Mouse (Mus musculus): ENCODE data around the gene Cntnap2.
"Not testable (repeated sequence)": the region's sequence is repeated elsewhere in the genome, so short reads cannot be mapped to it uniquely, and the experiment has no call there.

Gene Cntnap2

GRCm38 (mm10) chr6:47175356-47176156 lies 2116.4 kb downstream of the Cntnap2 start:
- not testable (repeated sequence) for DNase-seq (ENCODE audit: low read depth, low spot score)

- DNase-seq (ENCODE audit: low read depth, low spot score): not testable (repeated sequence)
Observed at GRCm38 (mm10) chr6:47176157-47176555, 2117.0 kb downstream of the Cntnap2 start.

DNA sequence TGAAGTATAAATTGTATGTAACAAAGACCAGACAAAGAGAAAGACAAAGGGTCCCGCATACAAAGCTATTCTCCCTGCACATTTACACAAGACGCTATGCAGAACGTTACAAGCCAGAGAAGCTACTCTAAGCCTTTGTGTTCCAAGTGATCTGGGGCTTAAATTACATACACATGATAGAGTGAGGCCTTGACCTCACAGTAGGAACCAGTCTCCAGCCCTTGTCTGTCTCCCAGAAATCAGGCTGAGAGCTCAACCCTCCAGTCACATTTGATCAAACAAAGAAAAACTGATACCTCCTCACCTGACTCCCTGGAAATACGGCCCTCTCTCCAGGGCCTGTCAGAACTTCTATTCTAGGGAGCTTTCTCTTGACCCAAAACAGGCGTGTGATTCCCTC lies 2122.2 kb downstream of the Cntnap2 start:
- DNase-seq (ENCODE audit: low read depth, low spot score): not testable (repeated sequence)

- no peak for DNase-seq (ENCODE audit: low read depth, low spot score)
Observed at GRCm38 (mm10) chr6:47182252-47182651, 2123.1 kb downstream of the Cntnap2 start.

DNA sequence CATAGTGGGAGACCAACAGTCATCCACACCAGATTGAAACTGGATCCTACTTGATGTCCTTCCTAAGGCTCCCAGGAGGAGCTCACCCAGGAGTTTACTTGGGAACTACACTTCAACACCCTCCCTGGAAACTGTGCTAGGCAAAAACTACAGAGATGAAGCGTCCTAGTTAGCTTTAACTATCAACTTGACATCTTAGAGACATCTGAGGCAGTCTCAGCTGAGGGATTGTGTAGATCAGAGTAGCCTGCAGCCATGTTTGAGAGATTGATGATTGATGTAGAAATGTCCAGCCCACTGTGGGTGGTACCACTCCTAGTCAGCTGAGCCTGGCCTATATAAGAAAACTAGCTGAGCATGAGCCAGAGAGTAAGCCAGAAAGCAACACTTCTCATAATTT lies 2123.6 kb downstream of the Cntnap2 start:
- DNase-seq (ENCODE audit: low read depth, low spot score): no peak

- DNase-seq (ENCODE audit: low read depth, low spot score): not testable (repeated sequence)
Observed at GRCm38 (mm10) chr6:47183850-47184249, 2124.7 kb downstream of the Cntnap2 start.

DNA sequence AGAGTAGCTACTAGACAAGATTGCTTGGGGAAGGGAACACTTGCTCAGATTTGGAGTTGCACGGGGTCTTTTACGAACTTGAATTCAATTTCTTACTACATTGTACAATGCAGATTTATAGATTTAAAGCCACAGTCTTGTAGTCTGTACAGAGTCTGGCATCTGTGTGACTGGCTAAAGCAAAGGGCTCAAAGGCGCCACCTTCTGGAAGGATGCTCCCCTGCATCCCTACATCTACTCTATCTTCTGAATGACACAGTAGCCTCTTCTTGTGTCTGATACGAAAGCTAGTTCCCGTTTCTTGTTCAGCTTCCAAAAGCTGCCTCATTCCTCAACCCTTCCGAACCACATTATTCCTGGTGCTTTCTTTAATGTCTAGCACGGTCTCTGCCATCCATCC lies 2129.0 kb downstream of the Cntnap2 start:
- DNase-seq (ENCODE audit: low read depth, low spot score): peak; percentile 21

DNA sequence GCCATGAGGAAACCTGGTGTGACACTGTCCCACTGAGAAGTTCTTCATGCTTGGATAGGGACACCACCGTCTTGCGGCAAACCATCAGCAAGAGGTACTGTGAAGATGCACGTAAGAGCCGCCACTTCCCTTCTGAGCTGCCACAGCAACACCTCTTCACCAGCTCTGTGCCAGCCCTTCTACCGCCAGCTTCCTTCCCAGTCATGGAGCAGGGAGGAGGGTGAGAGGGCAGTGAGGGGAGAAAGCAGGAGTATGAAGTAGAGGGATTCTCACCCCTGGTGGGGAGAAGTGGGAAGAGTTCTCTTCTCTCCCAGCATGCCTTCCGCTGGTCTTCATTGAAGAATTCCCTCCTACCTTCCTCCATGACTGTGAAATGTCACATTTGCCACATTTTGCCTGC lies 2129.4 kb downstream of the Cntnap2 start:
- DNase-seq (ENCODE audit: low read depth, low spot score): not testable (repeated sequence)

DNA sequence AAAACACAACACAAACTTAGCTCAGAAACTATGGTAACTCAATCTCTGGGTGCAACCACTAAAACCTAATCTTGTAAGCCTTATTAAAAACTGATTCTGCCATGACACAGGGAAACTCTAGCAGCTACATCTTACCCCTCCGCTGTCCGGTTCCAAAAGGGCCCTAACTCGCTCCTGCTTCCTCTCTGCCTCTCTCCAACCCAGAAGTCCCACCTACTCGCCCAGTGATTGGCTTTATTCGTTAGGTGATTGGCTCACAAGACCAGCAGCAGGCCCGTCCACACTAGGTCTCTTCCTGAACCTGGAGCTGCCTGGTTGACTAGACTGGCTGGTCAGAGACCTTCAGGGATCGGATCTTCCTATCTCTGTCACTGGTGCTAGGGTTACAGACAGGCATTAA lies 2131.1 kb downstream of the Cntnap2 start:
- DNase-seq (ENCODE audit: low read depth, low spot score): no peak

DNA sequence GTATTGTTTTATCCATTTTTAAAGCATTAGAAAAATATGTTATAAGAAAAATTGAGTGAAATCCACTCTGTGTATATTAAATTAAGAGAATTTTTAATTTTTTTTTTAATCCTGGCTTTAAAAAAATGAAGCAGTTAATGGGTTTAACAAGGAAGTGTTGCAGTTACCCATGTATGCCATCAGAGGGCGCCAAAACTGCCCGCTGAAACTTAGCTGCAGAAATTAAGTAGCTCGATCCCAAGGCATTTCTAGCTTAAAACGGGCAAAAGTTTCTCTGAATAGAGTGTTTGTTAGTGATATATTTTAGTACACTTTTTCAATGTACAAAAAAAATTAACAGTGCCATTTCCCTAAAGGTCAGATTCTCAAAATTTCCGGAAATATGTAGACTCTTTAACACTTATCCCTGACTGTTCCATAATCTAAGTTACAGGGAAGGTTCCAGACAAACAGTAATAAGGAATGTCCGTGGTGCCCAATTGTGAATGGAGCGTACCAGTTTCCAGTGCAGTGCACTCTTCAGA lies 2132.2 kb downstream of the Cntnap2 start:
- DNase-seq (ENCODE audit: low read depth, low spot score): peak; percentile 60

DNA sequence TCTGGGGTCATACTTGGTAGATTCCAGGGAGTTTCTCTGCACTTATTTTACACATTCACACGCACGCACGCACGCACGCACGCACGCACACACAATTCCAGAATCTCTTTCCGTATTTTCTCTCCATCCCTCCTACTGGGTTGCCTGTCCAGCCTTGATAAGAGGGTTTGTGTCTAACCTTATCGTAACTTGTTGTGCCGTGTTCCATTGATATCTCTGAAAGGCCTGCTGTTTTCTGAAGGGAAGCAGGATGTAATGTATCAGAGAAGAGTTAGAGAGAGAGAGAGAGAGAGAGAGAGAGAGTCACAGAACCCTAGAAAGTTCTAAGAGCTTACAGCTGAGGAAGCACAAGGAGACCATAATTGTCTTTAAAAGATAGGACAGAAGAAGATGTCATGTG lies 2132.8 kb downstream of the Cntnap2 start:
- DNase-seq (ENCODE audit: low read depth, low spot score): no peak

- DNase-seq (ENCODE audit: low read depth, low spot score): no peak
Observed at GRCm38 (mm10) chr6:47192478-47192877, 2133.3 kb downstream of the Cntnap2 start.

GRCm38 (mm10) chr6:47197570-47197969 lies 2138.4 kb downstream of the Cntnap2 start:
- DNase-seq (ENCODE audit: low read depth, low spot score): no peak

GRCm38 (mm10) chr6:47200671-47201070 lies 2141.5 kb downstream of the Cntnap2 start:
- DNase-seq (ENCODE audit: low read depth, low spot score): no peak

DNA sequence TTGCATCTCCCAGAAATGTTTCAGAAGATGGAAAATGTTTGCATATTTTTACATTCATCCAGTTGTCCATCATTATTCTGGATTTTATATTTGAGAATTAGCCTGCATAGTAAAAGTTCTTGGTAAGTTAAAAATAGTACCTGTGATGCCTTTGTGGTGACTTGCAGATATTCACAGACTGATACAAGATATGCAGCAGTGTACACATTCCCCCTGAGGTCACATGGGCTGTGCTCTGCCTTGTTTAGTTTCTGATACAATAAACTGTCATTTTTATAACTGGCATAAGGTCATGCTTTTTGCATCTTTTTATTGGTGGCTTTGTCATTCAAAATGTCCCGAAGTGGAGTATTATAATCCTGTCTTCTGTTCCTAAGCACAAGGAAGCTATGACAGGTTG lies 2148.9 kb downstream of the Cntnap2 start:
- no peak for DNase-seq (ENCODE audit: low read depth, low spot score)

GRCm38 (mm10) chr6:47214731-47215130 lies 2155.6 kb downstream of the Cntnap2 start:
- DNase-seq (ENCODE audit: low read depth, low spot score): no peak

DNA sequence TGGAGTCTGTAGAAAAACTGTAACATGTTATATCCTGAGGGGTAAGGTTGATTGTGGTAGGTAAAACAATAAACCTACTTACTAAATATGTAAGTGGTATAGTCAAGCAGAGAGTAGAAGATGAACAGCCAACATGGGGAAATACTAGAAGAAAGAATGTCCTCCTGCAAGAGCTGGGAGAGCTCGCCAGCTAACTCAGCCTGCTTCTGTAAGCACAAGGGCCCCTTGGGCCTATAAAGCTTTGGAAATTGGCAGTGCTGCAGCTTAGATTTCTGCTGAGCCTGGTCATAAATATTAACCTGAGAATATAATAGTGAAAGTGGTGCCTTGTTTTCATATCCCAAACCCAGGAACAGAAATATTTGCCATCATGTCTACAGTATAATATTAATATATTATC lies 2164.4 kb downstream of the Cntnap2 start:
- not testable (repeated sequence) for DNase-seq (ENCODE audit: low read depth, low spot score)

GRCm38 (mm10) chr6:47225391-47225790 lies 2166.2 kb downstream of the Cntnap2 start:
- not testable (repeated sequence) for DNase-seq (ENCODE audit: low read depth, low spot score)

DNA sequence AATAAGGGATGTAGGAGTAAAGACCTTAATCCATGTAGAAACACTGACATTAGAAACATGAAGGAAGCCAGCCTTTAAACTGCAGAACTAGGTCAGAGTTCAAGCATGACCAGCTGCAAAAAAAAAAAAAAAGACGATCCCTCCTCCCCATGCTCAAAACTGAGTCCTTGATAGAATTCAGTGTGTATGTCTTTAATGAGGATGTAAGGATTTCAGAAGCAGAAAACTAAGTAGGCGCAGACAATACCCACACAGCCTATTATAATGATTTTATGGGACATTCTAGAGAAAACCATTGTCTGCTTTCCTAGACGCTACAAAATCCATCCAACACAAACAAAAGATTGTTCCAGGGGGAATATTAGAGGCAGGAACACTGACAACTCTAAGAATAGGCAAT lies 2168.4 kb downstream of the Cntnap2 start:
- no peak for DNase-seq (ENCODE audit: low read depth, low spot score)

GRCm38 (mm10) chr6:47228676-47229317 lies 2169.6 kb downstream of the Cntnap2 start:
- no peak for DNase-seq (ENCODE audit: low read depth, low spot score)

DNA sequence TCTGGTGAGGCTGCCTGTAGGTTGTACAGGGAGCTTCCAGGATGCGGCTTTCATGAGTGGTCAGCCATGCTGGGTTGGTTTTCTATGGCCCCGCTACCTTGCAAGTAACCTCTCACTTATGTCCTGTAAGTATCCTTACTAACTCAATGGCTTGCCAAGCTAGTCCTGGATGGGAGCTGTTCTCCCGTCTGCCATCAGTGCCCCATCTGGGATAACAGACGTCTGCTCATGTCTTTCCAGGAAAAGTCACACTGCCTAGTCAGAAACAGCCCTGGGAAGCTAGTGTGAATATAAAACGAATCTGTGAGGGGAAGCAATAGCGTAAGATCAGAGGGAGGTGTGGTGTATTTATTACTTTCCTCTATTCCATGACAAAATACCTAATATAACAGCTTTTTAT lies 2172.4 kb downstream of the Cntnap2 start:
- DNase-seq (ENCODE audit: low read depth, low spot score): no peak

GRCm38 (mm10) chr6:47239376-47239921 lies 2180.3 kb downstream of the Cntnap2 start:
- DNase-seq (ENCODE audit: low read depth, low spot score): no peak

DNA sequence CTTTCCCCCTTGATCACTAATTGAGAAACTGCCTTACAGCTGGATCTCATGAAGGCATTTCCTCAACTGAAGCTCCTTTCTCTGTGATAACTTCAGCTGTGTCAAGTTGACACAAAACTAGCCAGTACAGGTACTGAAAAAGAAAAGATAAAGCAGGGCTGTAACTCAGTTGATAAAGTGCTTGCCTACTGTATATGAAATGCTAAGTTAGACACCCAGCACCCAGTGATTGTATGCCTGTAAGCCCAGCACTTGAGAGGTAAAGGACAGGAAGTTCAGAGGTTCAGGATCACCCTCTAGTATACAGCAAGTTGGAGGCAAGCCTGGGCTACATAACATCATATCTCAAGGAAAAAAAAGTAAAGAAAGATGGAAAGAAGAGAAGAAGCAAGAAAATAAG lies 2182.2 kb downstream of the Cntnap2 start:
- DNase-seq (ENCODE audit: low read depth, low spot score): no peak
